Mouse (Mus musculus) liver, adult 2 months (tissue): ENCODE results near the gene Bace2. TPM values are rescaled to one million over a fixed set of nuclear protein-coding genes. Genes with fewer than 3 reads are reported as not detected.

ENCODE experiments used
- DNase-seq: peaks from one replicate; pipeline ENCODE4 v3.0.0-alpha.2; 2011; ENCODE audit warnings: low read depth, low spot score; ENCODE audit errors: extremely low read depth
- H3K27ac ChIP-seq: fragments of 200-500 bp; replicated peaks from 2 replicates; pipeline ENCODE4 v1.5.1; 2012; ENCODE audit warnings: low read depth, mild to moderate bottlenecking, control low read depth, inconsistent platforms, low read length; ENCODE audit not compliant: insufficient read depth
- H3K27me3 ChIP-seq: fragments of 200-500 bp; 2 replicates; pipeline ENCODE4 v1.6.1; 2012; ENCODE audit warnings: mild to moderate bottlenecking, moderate library complexity, low read length, inconsistent platforms; ENCODE audit not compliant: control insufficient read depth, insufficient read depth
- H3K36me3 ChIP-seq: fragments of 200-500 bp; 2 replicates; pipeline ENCODE4 v1.6.1; 2012; ENCODE audit warnings: low read length, inconsistent platforms; ENCODE audit not compliant: control insufficient read depth, insufficient read depth
- H3K4me1 ChIP-seq: fragments of 200-500 bp; 2 replicates; pipeline ENCODE4 v1.6.1; 2011; ENCODE audit warnings: low read length; ENCODE audit not compliant: control insufficient read depth, insufficient read depth
- H3K4me3 ChIP-seq: fragments of 200-500 bp; 2 replicates; pipeline ENCODE4 v1.5.1; 2011; ENCODE audit warnings: low read depth, mild to moderate bottlenecking, control low read depth, low read length, moderate library complexity; ENCODE audit not compliant: insufficient read depth
- H3K79me2 ChIP-seq: fragments of 200-500 bp; 2 replicates; pipeline ENCODE4 v1.6.1; 2012; ENCODE audit warnings: inconsistent platforms, mild to moderate bottlenecking, low read length, moderate library complexity; ENCODE audit not compliant: control insufficient read depth, insufficient read depth
- H3K9ac ChIP-seq: fragments of 200-500 bp; 2 replicates; pipeline ENCODE4 v1.6.1; 2012; ENCODE audit warnings: low read depth, mild to moderate bottlenecking, control low read depth, inconsistent platforms, low read length
- CTCF ChIP-seq: fragments of 200-500 bp; IDR thresholded peaks from 2 replicates; pipeline ENCODE4 v1.5.1; 2011; ENCODE audit warnings: low read depth, low read length, control low read depth
- POLR2A ChIP-seq: fragments of 200-500 bp; IDR thresholded peaks from 2 replicates; pipeline ENCODE4 v1.6.1; 2011; ENCODE audit warnings: low read length, control low read depth; ENCODE audit not compliant: insufficient read depth; ENCODE audit errors: extremely low read depth
- WGBS: fragments of 180-500 bp; shearing (Covaris S2); methylation state at CpG from one replicate; pipeline ENCODE4 v1.1.7; 2018; 5-methylcytosine and 5-hydroxymethylcytosine counted together
- polyA plus RNA-seq: library from polyadenylated mRNA; depleted of rRNA; stranded (reverse); fragments of >200 nt; gene quantifications from 2 replicates; pipeline ENCODE4 v1.2.3, GENCODE M21; 2012
- total RNA-seq: library from RNA; depleted of rRNA; stranded (reverse); fragments of >200 nt; gene quantifications from 2 replicates; pipeline ENCODE4 v1.2.3, GENCODE M21; 2014

Bace2 gene
- total and polyA plus RNA-seq, 2 experiments = 1.8 to 2.4 TPM

DNA sequence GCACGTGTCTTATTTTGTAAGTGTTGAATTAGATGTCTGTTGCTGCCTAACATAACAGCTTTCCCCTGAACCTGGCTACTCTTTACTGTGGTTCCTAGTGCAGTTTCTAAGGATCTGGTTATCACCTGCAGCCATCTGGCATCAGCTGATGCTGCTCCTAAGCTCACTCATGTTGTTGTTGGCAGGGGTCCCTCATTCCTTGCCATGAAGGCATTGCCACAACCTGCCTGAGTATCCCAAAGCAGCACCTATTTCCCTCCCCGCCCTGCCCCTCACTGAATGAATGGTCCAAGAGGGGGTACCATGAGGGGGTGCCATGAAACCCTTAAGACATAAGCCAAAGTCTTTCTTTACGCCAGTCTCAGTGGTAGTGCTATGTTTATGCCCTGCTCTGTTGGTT, 71.5 kb downstream of the Bace2 start:
- Histone ChIP-seq H3K79me2 (no peaks in the 10 kb centered on the region), H3K9ac (no peak overlapping the region), H3K27me3 (no peaks in the 10 kb centered on the region), H3K36me3 (no peaks in the 10 kb centered on the region; the same call in 1 of the 2 replicates), H3K27ac (no peak overlapping the region), H3K4me3 (no peak overlapping the region), H3K4me1 (no peaks in the 10 kb centered on the region; the same call in 1 of the 2 replicates)
- DNase-seq = no peak
- 91% methylated on average over 3 of the region's 3 CpGs for WGBS
- TF ChIP-seq POLR2A (no peak), CTCF (no peak)

DNA sequence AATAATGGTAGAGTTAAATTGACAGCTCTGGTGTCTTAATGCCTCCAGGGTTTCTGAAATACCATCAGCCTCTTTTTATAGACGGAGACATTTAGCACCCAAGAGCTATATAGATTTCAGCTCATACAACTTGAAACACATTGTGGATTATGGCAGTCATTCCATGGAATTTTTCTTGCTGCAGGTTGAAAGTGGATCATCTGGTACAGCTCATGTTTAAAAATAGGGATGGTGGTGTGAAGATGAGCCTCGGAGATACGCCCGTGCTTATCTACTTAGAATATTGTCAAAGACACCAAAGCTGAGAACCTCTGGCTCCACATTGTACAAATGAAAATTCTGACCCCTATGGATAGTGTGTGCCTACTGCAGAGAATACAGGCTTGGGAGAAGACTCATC, 73.5 kb downstream of the Bace2 start:
- H3K4me3 ChIP-seq = no peak overlapping the region
- H3K27ac ChIP-seq = no peak overlapping the region
- no peak overlapping the region for H3K9ac ChIP-seq
- no peaks in the 10 kb centered on the region for H3K79me2 ChIP-seq
- DNase-seq = no peak
- no peak for TF ChIP-seq POLR2A
- TF ChIP-seq CTCF = no peak
- no peaks in the 10 kb centered on the region for H3K27me3 ChIP-seq
- no peaks in the 10 kb centered on the region; the same call in 1 of the 2 replicates for H3K4me1 ChIP-seq
- 93% methylated on average over 4 of the region's 4 CpGs for WGBS
- no peaks in the 10 kb centered on the region for H3K36me3 ChIP-seq

DNA sequence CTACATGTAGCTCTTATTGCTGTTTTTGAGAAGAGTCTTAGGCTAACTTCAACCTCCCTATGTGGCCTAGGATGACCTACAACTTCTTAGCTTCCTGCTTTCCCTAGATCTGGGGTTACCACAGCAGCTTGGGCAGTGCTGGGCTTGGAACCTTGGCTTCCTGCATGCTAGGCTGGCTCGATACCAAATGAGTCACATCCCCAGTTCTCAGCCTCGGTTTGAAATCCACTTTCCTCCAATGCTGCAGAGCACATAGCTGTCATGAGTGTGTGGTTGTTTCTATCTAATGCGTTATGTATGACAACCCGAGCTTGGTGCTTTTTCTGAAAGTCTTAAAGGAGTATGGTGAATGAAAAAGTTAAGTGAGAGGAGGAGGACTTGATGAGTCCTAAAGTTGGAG, 74.8 kb downstream of the Bace2 start:
- H3K9ac ChIP-seq = no peak overlapping the region
- peak; percentile 20 for DNase-seq
- WGBS = 74% methylated on average over 4 of the region's 4 CpGs

DNA sequence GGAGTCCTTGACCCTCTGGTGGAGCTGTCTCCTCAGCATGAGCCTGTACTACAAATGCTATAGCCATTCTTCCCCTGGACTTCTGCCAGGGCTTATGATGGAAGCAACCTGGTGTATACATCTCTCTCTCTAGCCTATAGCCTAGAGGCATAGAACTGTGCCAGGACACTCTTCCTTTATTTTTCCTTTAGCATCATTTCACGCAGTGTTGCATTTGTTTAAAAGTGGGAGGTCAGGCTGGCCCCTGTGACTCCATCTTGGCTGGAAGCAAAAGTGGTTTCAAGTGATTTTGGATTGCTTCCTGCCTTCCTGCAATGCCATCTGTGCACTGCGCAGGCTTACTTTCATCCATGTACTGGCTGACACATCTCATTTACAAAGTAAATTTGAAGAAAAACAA, 77.7 kb downstream of the Bace2 start:
- no peak for DNase-seq
- TF ChIP-seq CTCF = no peak
- no peak for TF ChIP-seq POLR2A
- H3K79me2 ChIP-seq = no peaks in the 10 kb centered on the region
- no peaks in the 10 kb centered on the region; the same call in 1 of the 2 replicates for H3K4me1 ChIP-seq
- no peaks in the 10 kb centered on the region; the same call in 1 of the 2 replicates for H3K36me3 ChIP-seq
- H3K27me3 ChIP-seq = no peaks in the 10 kb centered on the region
- no peak overlapping the region for H3K4me3 ChIP-seq
- H3K9ac ChIP-seq = no peak overlapping the region
- no peak overlapping the region for H3K27ac ChIP-seq
- WGBS = 93% methylated on average over 2 of the region's 2 CpGs

More for the DNA sequence above, 74.8 kb downstream of the Bace2 start:
- no peak overlapping the region for H3K4me3 ChIP-seq
- H3K27me3 ChIP-seq = no peaks in the 10 kb centered on the region
- H3K4me1 ChIP-seq = no peaks in the 10 kb centered on the region; the same call in 1 of the 2 replicates
- TF ChIP-seq POLR2A (no peak), CTCF (no peak)
- H3K36me3 ChIP-seq = no peaks in the 10 kb centered on the region
- H3K79me2 ChIP-seq = no peaks in the 10 kb centered on the region
- no peak overlapping the region for H3K27ac ChIP-seq

DNA sequence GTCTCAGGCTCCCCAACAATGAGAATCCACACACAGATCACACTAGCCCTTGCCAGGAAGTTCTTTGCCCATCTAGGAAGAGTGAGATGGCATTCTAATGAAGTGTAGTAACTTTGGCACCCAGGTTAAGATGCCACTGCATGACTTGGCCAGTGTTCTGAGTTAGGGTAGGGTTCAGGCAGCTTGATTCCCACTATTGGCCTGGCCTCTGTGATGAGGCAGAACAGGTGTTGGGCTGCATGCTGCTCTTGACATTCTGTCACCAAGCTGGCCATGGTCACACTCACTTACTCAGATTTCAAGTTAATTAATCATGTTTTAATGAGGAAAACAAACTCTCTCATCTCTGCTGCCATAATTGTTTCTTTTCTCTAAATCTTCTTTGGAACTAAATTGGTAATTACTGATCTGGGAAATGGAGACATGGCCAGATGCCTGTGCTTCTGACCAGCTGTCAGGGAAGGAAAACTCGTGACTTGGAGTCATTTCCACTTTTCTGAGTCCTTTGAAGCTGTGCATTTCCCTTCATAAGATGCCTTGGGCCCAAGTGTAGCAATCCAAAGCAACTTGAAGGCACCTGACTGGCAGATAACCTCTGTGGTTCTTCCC, 81.0 kb downstream of the Bace2 start:
- WGBS = 67% methylated on average over 1 of the region's 1 CpGs
- no peaks in the 10 kb centered on the region for H3K27me3 ChIP-seq
- H3K27ac ChIP-seq = no peak overlapping the region
- TF ChIP-seq CTCF (no peak), POLR2A (no peak)
- no peaks in the 10 kb centered on the region for H3K79me2 ChIP-seq
- no peaks in the 10 kb centered on the region; the same call in 1 of the 2 replicates for H3K4me1 ChIP-seq
- no peak overlapping the region for H3K4me3 ChIP-seq
- H3K9ac ChIP-seq = no peak overlapping the region
- H3K36me3 ChIP-seq = no peaks in the 10 kb centered on the region; the same call in 1 of the 2 replicates
- DNase-seq = no peak

DNA sequence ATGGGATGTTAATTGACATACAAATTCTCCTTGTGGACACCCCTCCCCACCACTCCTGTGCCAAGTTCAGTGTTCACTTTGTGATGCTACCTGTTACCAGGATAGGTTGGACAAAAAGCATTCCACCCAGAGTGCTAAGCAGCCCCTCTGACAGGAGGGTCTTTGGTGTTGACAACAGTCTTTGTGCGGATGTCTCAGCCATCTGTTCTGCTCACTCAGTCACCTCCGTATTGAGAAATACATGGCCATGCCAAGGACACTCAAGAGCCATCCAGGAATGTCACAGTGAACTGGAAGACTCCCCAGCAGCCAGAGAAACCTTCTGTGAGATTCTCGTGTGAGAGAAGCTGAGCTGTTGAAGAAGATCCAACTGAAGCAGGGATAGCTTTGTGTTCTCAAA, 81.6 kb downstream of the Bace2 start:
- Histone ChIP-seq H3K27me3 (no peaks in the 10 kb centered on the region), H3K27ac (no peak overlapping the region), H3K4me1 (no peaks in the 10 kb centered on the region; the same call in 1 of the 2 replicates), H3K4me3 (no peak overlapping the region), H3K9ac (no peak overlapping the region), H3K79me2 (no peaks in the 10 kb centered on the region), H3K36me3 (no peaks in the 10 kb centered on the region; the same call in 1 of the 2 replicates)
- 90% methylated on average over 3 of the region's 3 CpGs for WGBS
- TF ChIP-seq CTCF = no peak
- TF ChIP-seq POLR2A = no peak
- DNase-seq = no peak
